Mouse (Mus musculus) embryonic facial prominence, embryonic 13.5 days (tissue): ENCODE data around the gene B3galt2. TPM values are rescaled to one million over a fixed set of nuclear protein-coding genes. Genes with fewer than 3 reads are reported as not detected.
A peak's percentile ranks its signal among the peaks of the same experiment; 100 is the strongest.
"Not testable (repeated sequence)": the region's sequence is repeated elsewhere in the genome, so short reads cannot be mapped to it uniquely, and the experiment has no call there.

Source experiments
- ATAC-seq: fragments of 200-750 bp; cut with Nextera tagmentation; 2 replicates; pipeline ENCODE4 v1.8.0; 2017; ENCODE audit warnings: low read depth; ENCODE audit not compliant: insufficient number of reproducible peaks, insufficient read depth, low FRiP score, low TSS enrichment
- H3K27ac ChIP-seq: fragments of 300-500 bp; sonication (generic); 2 replicates; pipeline ENCODE4 v1.5.1; 2015; ENCODE audit warnings: moderate library complexity, mild to moderate bottlenecking, inconsistent platforms
- H3K27me3 ChIP-seq: fragments of 300-500 bp; sonication (generic); 2 replicates; pipeline ENCODE4 v1.6.1; 2015; ENCODE audit warnings: mild to moderate bottlenecking, inconsistent platforms
- H3K36me3 ChIP-seq: fragments of 300-500 bp; sonication (generic); 2 replicates; pipeline ENCODE4 v1.6.1; 2015; ENCODE audit warnings: mild to moderate bottlenecking, inconsistent platforms
- H3K4me1 ChIP-seq: fragments of 300-500 bp; sonication (generic); 2 replicates; pipeline ENCODE4 v1.6.1; 2015; ENCODE audit warnings: inconsistent platforms
- H3K4me2 ChIP-seq: fragments of 300-500 bp; sonication (generic); 2 replicates; pipeline ENCODE4 v1.6.1; 2015; ENCODE audit warnings: moderate library complexity, mild to moderate bottlenecking, inconsistent platforms
- H3K4me3 ChIP-seq: fragments of 300-500 bp; sonication (generic); 2 replicates; pipeline ENCODE4 v1.5.1; 2015; ENCODE audit warnings: mild to moderate bottlenecking, inconsistent platforms
- H3K9ac ChIP-seq: fragments of 300-500 bp; sonication (generic); 2 replicates; pipeline ENCODE4 v1.6.1; 2015; ENCODE audit warnings: mild to moderate bottlenecking, inconsistent platforms
- H3K9me3 ChIP-seq: fragments of 300-500 bp; sonication (generic); 2 replicates; pipeline ENCODE4 v1.6.1; 2016; ENCODE audit warnings: inconsistent platforms
- WGBS: fragments of 180-500 bp; shearing (Covaris S2); methylation state at CpG from one replicate; pipeline ENCODE4 v1.1.7; 2015; ENCODE audit warnings: mixed read lengths; 5-methylcytosine and 5-hydroxymethylcytosine counted together
- polyA plus RNA-seq: library from polyadenylated mRNA; unstranded; fragments of >200 nt; fragmentation: Nextera tagmentation; extraction: Ambion mirVana; gene quantifications from 2 replicates; pipeline ENCODE4 v1.2.1, GENCODE M21; 2015

Gene B3galt2
- polyA plus RNA-seq, 1 experiment from 2014 or later: 0.55 TPM

- Histone ChIP-seq H3K9me3 (no peaks in the 10 kb centered on the region), H3K4me2 (no peak overlapping the region), H3K27ac (no peak overlapping the region), H3K4me1 (no peaks in the 10 kb centered on the region), H3K27me3 (no peaks in the 10 kb centered on the region), H3K36me3 (peaks cover 8% of the 10 kb centered on the region; the same call in 1 of the 2 replicates), H3K4me3 (no peak overlapping the region), H3K9ac (no peak overlapping the region)
- WGBS: 86% methylated on average over 4 of the region's 4 CpGs
- ATAC-seq: no peak
Observed at GRCm38 (mm10) chr1:143646219-143646618, 5.8 kb downstream of the B3galt2 start.

- 97% methylated on average over 2 of the region's 2 CpGs for WGBS
- H3K9ac ChIP-seq: no peak overlapping the region
- H3K27ac ChIP-seq: no peak overlapping the region
- no peak for ATAC-seq
- H3K4me2 ChIP-seq: no peak overlapping the region
- no peaks in the 10 kb centered on the region for H3K27me3 ChIP-seq
- H3K4me1 ChIP-seq: no peaks in the 10 kb centered on the region
- no peaks in the 10 kb centered on the region for H3K9me3 ChIP-seq
- H3K36me3 ChIP-seq: peaks cover 16% of the 10 kb centered on the region
- H3K4me3 ChIP-seq: no peak overlapping the region
Observed at GRCm38 (mm10) chr1:143650317-143650716, 9.9 kb downstream of the B3galt2 start.

GRCm38 (mm10) chr1:143653646-143654045 lies 13.2 kb downstream of the B3galt2 start:
- no peak overlapping the region for H3K4me2 ChIP-seq
- H3K4me3 ChIP-seq: no peak overlapping the region
- no peak for ATAC-seq
- peaks cover 16% of the 10 kb centered on the region for H3K36me3 ChIP-seq
- H3K9ac ChIP-seq: no peak overlapping the region
- H3K9me3 ChIP-seq: no peaks in the 10 kb centered on the region
- H3K27ac ChIP-seq: no peak overlapping the region
- WGBS: 90% methylated on average over 3 of the region's 3 CpGs
- no peaks in the 10 kb centered on the region for H3K4me1 ChIP-seq
- no peaks in the 10 kb centered on the region for H3K27me3 ChIP-seq

GRCm38 (mm10) chr1:143663197-143663596 lies 22.7 kb downstream of the B3galt2 start:
- H3K4me2 ChIP-seq: no peak overlapping the region
- no peak overlapping the region for H3K9ac ChIP-seq
- H3K27ac ChIP-seq: no peak overlapping the region
- H3K9me3 ChIP-seq: no peaks in the 10 kb centered on the region
- H3K36me3 ChIP-seq: peaks cover 28% of the 10 kb centered on the region
- 94% methylated on average over 2 of the region's 2 CpGs for WGBS
- no peak for ATAC-seq
- no peaks in the 10 kb centered on the region for H3K4me1 ChIP-seq
- no peaks in the 10 kb centered on the region for H3K27me3 ChIP-seq
- no peak overlapping the region for H3K4me3 ChIP-seq

- not testable (repeated sequence) for H3K9me3 ChIP-seq, ATAC-seq, H3K27me3 ChIP-seq, H3K4me2 ChIP-seq, H3K27ac ChIP-seq, H3K4me3 ChIP-seq, H3K4me1 ChIP-seq, H3K9ac ChIP-seq
- peaks cover 32% of the 10 kb centered on the region for H3K36me3 ChIP-seq
- WGBS: 88% methylated on average over 4 of the region's 4 CpGs
Observed at GRCm38 (mm10) chr1:143664786-143665185, 24.3 kb downstream of the B3galt2 start.

- no peak for ATAC-seq
- Histone ChIP-seq H3K27me3 (no peaks in the 10 kb centered on the region), H3K27ac (no peak overlapping the region), H3K4me1 (no peaks in the 10 kb centered on the region), H3K9ac (no peak overlapping the region), H3K9me3 (no peaks in the 10 kb centered on the region), H3K36me3 (peaks cover 28% of the 10 kb centered on the region), H3K4me2 (no peak overlapping the region), H3K4me3 (no peak overlapping the region)
- 89% methylated on average over 4 of the region's 4 CpGs for WGBS
Observed at GRCm38 (mm10) chr1:143675734-143676361, 35.4 kb downstream of the B3galt2 start.

- H3K4me3 ChIP-seq: no peak overlapping the region
- no peak overlapping the region for H3K27ac ChIP-seq
- no peak for ATAC-seq
- no peak overlapping the region for H3K9ac ChIP-seq
- H3K4me1 ChIP-seq: no peaks in the 10 kb centered on the region
- peaks cover 51% of the 10 kb centered on the region for H3K36me3 ChIP-seq
- H3K9me3 ChIP-seq: no peaks in the 10 kb centered on the region
- H3K4me2 ChIP-seq: no peak overlapping the region
- WGBS: 96% methylated on average over 5 of the region's 5 CpGs
- no peaks in the 10 kb centered on the region for H3K27me3 ChIP-seq
Observed at GRCm38 (mm10) chr1:143681108-143681507, 40.6 kb downstream of the B3galt2 start.

- Histone ChIP-seq H3K27ac (no peak overlapping the region), H3K9me3 (no peaks in the 10 kb centered on the region), H3K36me3 (peaks cover 50% of the 10 kb centered on the region), H3K9ac (no peak overlapping the region), H3K27me3 (no peaks in the 10 kb centered on the region), H3K4me3 (no peak overlapping the region), H3K4me1 (no peaks in the 10 kb centered on the region), H3K4me2 (no peak overlapping the region)
- 85% methylated on average over 3 of the region's 3 CpGs for WGBS
- no peak for ATAC-seq
Observed at GRCm38 (mm10) chr1:143684849-143685248, 44.4 kb downstream of the B3galt2 start.

GRCm38 (mm10) chr1:143701736-143702135 lies 61.3 kb downstream of the B3galt2 start:
- Histone ChIP-seq H3K27me3 (no peaks in the 10 kb centered on the region), H3K9me3 (no peaks in the 10 kb centered on the region), H3K4me2 (peak overlapping the region; percentile 63), H3K36me3 (peaks cover 15% of the 10 kb centered on the region), H3K4me3 (peak overlapping the region; percentile 86), H3K9ac (peak overlapping the region; percentile 92), H3K4me1 (peaks cover 6% of the 10 kb centered on the region), H3K27ac (peak overlapping the region; percentile 92)
- WGBS: under 1% methylated on average over 13 of the region's 13 CpGs
- ATAC-seq: no peak

- WGBS: under 1% methylated on average over 45 of the region's 48 CpGs
- peak overlapping the region; percentile 86 for H3K4me3 ChIP-seq
- H3K9me3 ChIP-seq: no peaks in the 10 kb centered on the region
- H3K36me3 ChIP-seq: peaks cover 11% of the 10 kb centered on the region
- peaks cover 6% of the 10 kb centered on the region for H3K4me1 ChIP-seq
- no peaks in the 10 kb centered on the region for H3K27me3 ChIP-seq
- ATAC-seq: peak; percentile 66
- H3K9ac ChIP-seq: peak overlapping the region; percentile 92
- peak overlapping the region; percentile 63 for H3K4me2 ChIP-seq
- H3K27ac ChIP-seq: peak overlapping the region; percentile 92
Observed at GRCm38 (mm10) chr1:143702141-143702740, 61.8 kb downstream of the B3galt2 start.

- Histone ChIP-seq H3K9me3 (no peaks in the 10 kb centered on the region), H3K4me3 (peak within 1 kb of the TSS; percentile 86), H3K9ac (peak within 1 kb of the TSS; percentile 92), H3K4me1 (peaks cover 6% of the 10 kb centered on the region), H3K4me2 (peak within 1 kb of the TSS; percentile 63), H3K27me3 (no peaks in the 10 kb centered on the region), H3K27ac (peak within 1 kb of the TSS; percentile 92), H3K36me3 (peaks cover 8% of the 10 kb centered on the region)
- ATAC-seq: peak; percentile 99
- under 1% methylated on average over 46 of the region's 74 CpGs for WGBS
Observed at GRCm38 (mm10) chr1:143702741-143703262, 62.3 kb downstream of the B3galt2 start, which contains the start of gene Cdc73. Gene Cdc73 (minus strand): TSS chr1:143702893.
